Mouse (Mus musculus): Measurements from ENCODE around the gene Cdh13. TPM values are rescaled to one million over a fixed set of nuclear protein-coding genes. Genes with fewer than 3 reads are reported as not detected.

Cdh13 gene
- polyA plus RNA-seq, 1 experiment from 2014 or later: 0.45 TPM

GRCm38 (mm10) chr8:118309106-118309505 lies 25.6 kb downstream of the Cdh13 start:
- WGBS (ENCODE audit: insufficient replicate concordance): 61% methylated on average over 3 of the region's 3 CpGs
- H3K4me3 ChIP-seq (replicated peaks): no peak overlapping the region
- H3K4me1 ChIP-seq (replicated peaks): no peaks in the 10 kb centered on the region
- no peak overlapping the region for H3K4me2 ChIP-seq
- H3K9ac ChIP-seq: no peak overlapping the region
- ATAC-seq (ENCODE audit: low read depth) (no peak), DNase-seq (no peak)
- peaks cover 10% of the 10 kb centered on the region; the same call in 1 of the 2 replicates for H3K9me3 ChIP-seq (replicated peaks)
- no peaks in the 10 kb centered on the region for H3K27me3 ChIP-seq
- H3K36me3 ChIP-seq: no peaks in the 10 kb centered on the region
- H3K27ac ChIP-seq: no peak overlapping the region

DNA sequence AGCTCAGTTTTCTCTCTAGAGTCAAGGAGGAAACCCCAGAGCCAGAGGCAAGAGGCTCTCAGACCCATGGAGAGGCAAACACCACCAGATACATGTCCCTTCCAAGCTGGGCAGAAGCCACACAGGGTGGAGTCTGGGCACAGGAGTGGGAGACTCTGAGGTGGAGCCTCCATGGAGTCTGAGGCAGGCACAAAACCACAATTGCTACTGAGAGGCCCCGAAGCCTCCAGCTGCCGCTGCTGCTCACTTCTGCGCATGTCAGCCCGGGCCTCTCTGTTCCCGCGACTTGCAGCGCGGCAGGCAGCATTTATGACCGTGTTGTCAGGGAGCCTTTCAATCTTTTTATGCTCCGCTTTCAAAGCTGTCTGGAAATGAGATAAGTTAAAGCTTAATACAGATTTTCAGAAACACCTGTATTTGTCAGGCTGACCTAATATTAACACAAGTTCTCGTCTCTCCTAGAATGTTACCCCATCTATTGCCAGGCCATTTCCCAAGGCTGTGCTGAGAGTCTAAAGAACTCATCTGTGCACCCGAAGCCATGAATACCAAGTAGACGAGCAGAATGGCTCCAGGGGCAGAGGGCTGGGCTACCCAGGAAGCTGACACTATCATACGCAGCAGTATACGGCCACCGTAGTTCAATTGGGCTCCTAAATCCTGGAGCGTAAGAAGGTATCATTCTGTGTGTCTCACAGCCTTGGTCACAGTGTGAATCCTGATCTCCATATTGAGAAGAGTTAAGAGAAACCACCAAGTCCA lies 30.1 kb downstream of the Cdh13 start:
- H3K27ac ChIP-seq: no peak overlapping the region
- no peak overlapping the region for H3K4me2 ChIP-seq
- ATAC-seq (ENCODE audit: low read depth): no peak

DNA sequence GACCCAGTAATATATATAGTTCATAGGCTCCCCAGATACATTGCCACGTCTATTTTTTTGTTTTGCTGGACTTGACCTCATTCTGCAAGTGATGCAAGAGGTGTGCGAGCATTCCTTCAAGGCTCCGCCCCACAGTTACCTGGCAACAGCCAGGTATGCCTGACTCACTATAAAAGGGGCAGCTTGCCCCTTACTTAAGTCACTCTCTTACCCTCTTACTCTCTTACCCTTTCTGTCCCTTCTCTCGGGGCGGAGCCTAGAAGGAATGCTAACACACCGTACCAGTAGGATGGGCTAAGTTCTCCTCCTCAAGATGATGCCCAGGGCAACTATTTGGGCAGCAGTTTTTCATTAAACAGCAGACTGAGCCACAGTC lies 30.6 kb downstream of the Cdh13 start:
- Histone ChIP-seq H3K4me1 (replicated peaks) (no peaks in the 10 kb centered on the region), H3K9me3 (replicated peaks) (0 out of 2 replicates have a peak, but pooled peaks cover 7% of the 10 kb centered on the region), H3K9ac (no peak overlapping the region), H3K36me3 (no peaks in the 10 kb centered on the region), H3K4me3 (replicated peaks) (no peak overlapping the region), H3K4me2 (no peak overlapping the region), H3K27me3 (no peaks in the 10 kb centered on the region), H3K27ac (no peak overlapping the region)
- WGBS (ENCODE audit: insufficient replicate concordance): 65% methylated on average over 6 of the region's 6 CpGs
- DNase-seq (no peak), ATAC-seq (ENCODE audit: low read depth) (no peak)

More for the DNA sequence above, 30.1 kb downstream of the Cdh13 start:
- H3K4me3 ChIP-seq (replicated peaks): no peak overlapping the region
- WGBS (ENCODE audit: insufficient replicate concordance): 71% methylated on average over 17 of the region's 17 CpGs
- H3K27me3 ChIP-seq: no peaks in the 10 kb centered on the region
- H3K4me1 ChIP-seq (replicated peaks): no peaks in the 10 kb centered on the region
- 0 out of 2 replicates have a peak, but pooled peaks cover 6% of the 10 kb centered on the region for H3K9me3 ChIP-seq (replicated peaks)
- no peak for DNase-seq
- H3K36me3 ChIP-seq: no peaks in the 10 kb centered on the region
- H3K9ac ChIP-seq: no peak overlapping the region

GRCm38 (mm10) chr8:118314932-118315331 lies 31.4 kb downstream of the Cdh13 start:
- Histone ChIP-seq H3K27ac (no peak overlapping the region), H3K4me1 (replicated peaks) (no peaks in the 10 kb centered on the region), H3K4me2 (no peak overlapping the region), H3K4me3 (replicated peaks) (no peak overlapping the region), H3K27me3 (no peaks in the 10 kb centered on the region), H3K9me3 (replicated peaks) (0 out of 2 replicates have a peak, but pooled peaks cover 7% of the 10 kb centered on the region), H3K9ac (no peak overlapping the region), H3K36me3 (no peaks in the 10 kb centered on the region)
- no peak for ATAC-seq (ENCODE audit: low read depth)
- WGBS (ENCODE audit: insufficient replicate concordance): 71% methylated on average over 7 of the region's 7 CpGs
- no peak for DNase-seq

GRCm38 (mm10) chr8:118316440-118316839 lies 32.9 kb downstream of the Cdh13 start:
- ATAC-seq (ENCODE audit: low read depth) (no peak), DNase-seq (no peak)
- Histone ChIP-seq H3K36me3 (no peaks in the 10 kb centered on the region), H3K9me3 (replicated peaks) (0 out of 2 replicates have a peak, but pooled peaks cover 13% of the 10 kb centered on the region), H3K4me2 (no peak overlapping the region), H3K27me3 (no peaks in the 10 kb centered on the region), H3K4me3 (replicated peaks) (no peak overlapping the region), H3K9ac (no peak overlapping the region), H3K4me1 (replicated peaks) (no peaks in the 10 kb centered on the region), H3K27ac (no peak overlapping the region)
- 72% methylated on average over 12 of the region's 12 CpGs for WGBS (ENCODE audit: insufficient replicate concordance)

GRCm38 (mm10) chr8:118320566-118320965 lies 37.0 kb downstream of the Cdh13 start:
- ATAC-seq (ENCODE audit: low read depth) (no peak), DNase-seq (no peak)
- Histone ChIP-seq H3K4me3 (replicated peaks) (no peak overlapping the region), H3K36me3 (no peaks in the 10 kb centered on the region), H3K4me1 (replicated peaks) (no peaks in the 10 kb centered on the region), H3K27ac (no peak overlapping the region), H3K9me3 (replicated peaks) (0 out of 2 replicates have a peak, but pooled peaks cover 9% of the 10 kb centered on the region), H3K4me2 (no peak overlapping the region), H3K9ac (no peak overlapping the region), H3K27me3 (no peaks in the 10 kb centered on the region)
- WGBS (ENCODE audit: insufficient replicate concordance): 64% methylated on average over 1 of the region's 1 CpGs

- Histone ChIP-seq H3K4me1 (replicated peaks) (no peaks in the 10 kb centered on the region), H3K4me2 (no peak overlapping the region)
- WGBS (ENCODE audit: insufficient replicate concordance): 60% methylated on average over 3 of the region's 3 CpGs
Observed at GRCm38 (mm10) chr8:118323421-118323820, 39.9 kb downstream of the Cdh13 start.

GRCm38 (mm10) chr8:118334933-118335332 lies 51.4 kb downstream of the Cdh13 start:
- H3K27me3 ChIP-seq: no peaks in the 10 kb centered on the region
- no peaks in the 10 kb centered on the region for H3K36me3 ChIP-seq
- DNase-seq: no peak
- no peak overlapping the region for H3K4me2 ChIP-seq
- peaks cover 20% of the 10 kb centered on the region; the same call in 1 of the 2 replicates for H3K9me3 ChIP-seq (replicated peaks)
- 58% methylated on average over 7 of the region's 7 CpGs for WGBS (ENCODE audit: insufficient replicate concordance)
- ATAC-seq (ENCODE audit: low read depth): no peak
- H3K4me3 ChIP-seq (replicated peaks): no peak overlapping the region
- H3K27ac ChIP-seq: no peak overlapping the region
- H3K4me1 ChIP-seq (replicated peaks): no peaks in the 10 kb centered on the region
- no peak overlapping the region for H3K9ac ChIP-seq

More at GRCm38 (mm10) chr8:118323421-118323820, 39.9 kb downstream of the Cdh13 start:
- DNase-seq (no peak), ATAC-seq (ENCODE audit: low read depth) (no peak)
- H3K27ac ChIP-seq: no peak overlapping the region
- H3K9me3 ChIP-seq (replicated peaks): 0 out of 2 replicates have a peak, but pooled peaks cover 9% of the 10 kb centered on the region
- H3K27me3 ChIP-seq: no peaks in the 10 kb centered on the region
- H3K4me3 ChIP-seq (replicated peaks): no peak overlapping the region
- no peak overlapping the region for H3K9ac ChIP-seq
- no peaks in the 10 kb centered on the region for H3K36me3 ChIP-seq

DNA sequence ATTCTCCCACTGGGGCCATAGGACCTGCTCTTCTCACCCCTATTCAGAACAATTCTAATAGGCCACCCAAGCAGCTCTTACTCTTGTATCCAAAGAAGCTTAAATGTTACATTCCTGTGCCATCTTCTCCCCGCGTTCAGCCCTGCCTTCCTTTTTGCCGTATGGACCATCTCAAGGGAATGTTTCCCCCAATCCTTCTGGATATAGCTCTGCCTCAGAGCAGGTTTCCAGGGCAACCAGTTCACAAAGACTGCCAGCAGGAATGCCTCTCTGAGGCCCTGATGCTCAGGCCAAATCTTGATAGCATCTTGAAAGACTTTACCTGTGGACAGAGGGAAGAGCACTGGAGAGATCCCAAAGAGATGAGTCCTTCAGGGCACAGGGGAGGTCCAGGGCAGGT lies 56.2 kb downstream of the Cdh13 start:
- WGBS (ENCODE audit: insufficient replicate concordance): 71% methylated on average over 3 of the region's 3 CpGs
- Histone ChIP-seq H3K4me3 (replicated peaks) (no peak overlapping the region), H3K9ac (no peak overlapping the region), H3K27me3 (no peaks in the 10 kb centered on the region), H3K9me3 (replicated peaks) (peaks cover 25% of the 10 kb centered on the region; the same call in 1 of the 2 replicates), H3K4me1 (replicated peaks) (no peaks in the 10 kb centered on the region), H3K36me3 (no peaks in the 10 kb centered on the region), H3K4me2 (no peak overlapping the region), H3K27ac (no peak overlapping the region)
- no peak for DNase-seq
- ATAC-seq (ENCODE audit: low read depth): no peak

GRCm38 (mm10) chr8:118343267-118343666 lies 59.7 kb downstream of the Cdh13 start:
- no peak for ATAC-seq (ENCODE audit: low read depth)
- WGBS (ENCODE audit: insufficient replicate concordance): 79% methylated on average over 4 of the region's 4 CpGs

GRCm38 (mm10) chr8:118348710-118349489 lies 65.4 kb downstream of the Cdh13 start:
- 70% methylated on average over 9 of the region's 9 CpGs for WGBS (ENCODE audit: insufficient replicate concordance)

More at GRCm38 (mm10) chr8:118343267-118343666, 59.7 kb downstream of the Cdh13 start:
- Histone ChIP-seq H3K4me3 (replicated peaks) (no peak overlapping the region), H3K36me3 (no peaks in the 10 kb centered on the region), H3K4me2 (no peak overlapping the region), H3K9ac (no peak overlapping the region), H3K4me1 (replicated peaks) (no peaks in the 10 kb centered on the region), H3K27ac (no peak overlapping the region), H3K9me3 (replicated peaks) (peaks cover 19% of the 10 kb centered on the region; the same call in 1 of the 2 replicates), H3K27me3 (no peaks in the 10 kb centered on the region)
- DNase-seq: no peak

More at GRCm38 (mm10) chr8:118348710-118349489, 65.4 kb downstream of the Cdh13 start:
- H3K4me1 ChIP-seq (replicated peaks): no peaks in the 10 kb centered on the region
- H3K4me3 ChIP-seq (replicated peaks): no peak overlapping the region
- no peaks in the 10 kb centered on the region for H3K36me3 ChIP-seq
- H3K9me3 ChIP-seq (replicated peaks): peaks cover 10% of the 10 kb centered on the region; the same call in 1 of the 2 replicates
- ATAC-seq (ENCODE audit: low read depth) (no peak), DNase-seq (no peak)
- H3K27me3 ChIP-seq: no peaks in the 10 kb centered on the region
- no peak overlapping the region for H3K27ac ChIP-seq
- H3K9ac ChIP-seq: no peak overlapping the region
- H3K4me2 ChIP-seq: no peak overlapping the region
